Mouse (Mus musculus) CD8-positive naive resting alpha-beta T cell, adult 2 months (primary cell): ENCODE data around the gene Snx29.
"Not testable (repeated sequence)": the region's sequence is repeated elsewhere in the genome, so short reads cannot be mapped to it uniquely, and the experiment has no call there.

ENCODE experiments used
- DNase-seq, 2 experiments: peaks; one replicate each; pipeline ENCODE4 v3.0.0; 2022; ENCODE audit warnings: low read depth in 2 of 2, low spot score in 2 of 2

Snx29 gene

GRCm38 (mm10) chr16:11359919-11360318, 37.2 kb downstream of the Snx29 start:
- no peak for DNase-seq

- DNase-seq: not testable (repeated sequence)
Observed at GRCm38 (mm10) chr16:11360576-11360975, 37.9 kb downstream of the Snx29 start.

- DNase-seq: no peak
Observed at GRCm38 (mm10) chr16:11365626-11366025, 42.9 kb downstream of the Snx29 start.

GRCm38 (mm10) chr16:11366851-11367250, 44.1 kb downstream of the Snx29 start:
- no peak for DNase-seq

- DNase-seq: no peak
Observed at GRCm38 (mm10) chr16:11368412-11368811, 45.7 kb downstream of the Snx29 start.

GRCm38 (mm10) chr16:11369162-11369561, 46.5 kb downstream of the Snx29 start:
- DNase-seq: no peak

GRCm38 (mm10) chr16:11369642-11370041, 46.9 kb downstream of the Snx29 start:
- DNase-seq: no peak

GRCm38 (mm10) chr16:11370132-11370544, 47.4 kb downstream of the Snx29 start:
- DNase-seq: no peak

- no peak for DNase-seq
Observed at GRCm38 (mm10) chr16:11379264-11379663, 56.6 kb downstream of the Snx29 start.

- DNase-seq: no peak
Observed at GRCm38 (mm10) chr16:11380038-11380437, 57.3 kb downstream of the Snx29 start.

- no peak for DNase-seq
Observed at GRCm38 (mm10) chr16:11380871-11381270, 58.2 kb downstream of the Snx29 start.

- no peak for DNase-seq
Observed at GRCm38 (mm10) chr16:11384361-11384760, 61.7 kb downstream of the Snx29 start.

- DNase-seq: no peak
Observed at GRCm38 (mm10) chr16:11385150-11385549, 62.4 kb downstream of the Snx29 start.

- no peak for DNase-seq
Observed at GRCm38 (mm10) chr16:11385798-11386197, 63.1 kb downstream of the Snx29 start.

GRCm38 (mm10) chr16:11386221-11386620, 63.5 kb downstream of the Snx29 start:
- DNase-seq: no peak

GRCm38 (mm10) chr16:11388085-11388484, 65.4 kb downstream of the Snx29 start:
- DNase-seq: no peak

- DNase-seq: no peak
Observed at GRCm38 (mm10) chr16:11389324-11389723, 66.6 kb downstream of the Snx29 start.

- no peak for DNase-seq
Observed at GRCm38 (mm10) chr16:11396570-11396969, 73.9 kb downstream of the Snx29 start.

GRCm38 (mm10) chr16:11399386-11399785, 76.7 kb downstream of the Snx29 start:
- no peak for DNase-seq

- DNase-seq: no peak
Observed at GRCm38 (mm10) chr16:11399845-11400565, 77.3 kb downstream of the Snx29 start.

- DNase-seq: no peak
Observed at GRCm38 (mm10) chr16:11400936-11401335, 78.2 kb downstream of the Snx29 start.

- DNase-seq: no peak
Observed at GRCm38 (mm10) chr16:11405193-11405592, 82.5 kb downstream of the Snx29 start.

GRCm38 (mm10) chr16:11406201-11406600, 83.5 kb downstream of the Snx29 start:
- DNase-seq: no peak
